Mouse (Mus musculus): ENCODE measurements at regions not wholly inside any gene's neighbourhood (a gene's known extent, or its start where the extent isn't known, plus 50 kb on each side); places are given as distances from the start of the nearest gene placed in this dataset.

GRCm38 (mm10) chr13:72366281-72366680, 262.3 kb upstream of the Irx2 start:
- Histone ChIP-seq H3K27ac (ENCODE audit: low read depth) (no peak overlapping the region), H3K4me3 (ENCODE audit: low read depth, low read length) (no peak overlapping the region), H3K4me2 (ENCODE audit: low read depth, low read length) (no peak overlapping the region), H3K4me1 (ENCODE audit: insufficient read depth) (no peaks in the 10 kb centered on the region), H3K9ac (replicated peaks) (no peak overlapping the region), H3K27me3 (ENCODE audit: insufficient read depth, low read length) (peaks cover 7% of the 10 kb centered on the region), H3K36me3 (replicated peaks; ENCODE audit: insufficient read depth, low read length) (no peaks in the 10 kb centered on the region), H3K9me3 (ENCODE audit: low read length) (no peaks in the 10 kb centered on the region)
- TF ChIP-seq EP300 (IDR thresholded peaks at IDR 0.05; ENCODE audit: low read depth) (no peak), CTCF (IDR thresholded peaks at IDR 0.05; ENCODE audit: low read depth) (no peak)
- ATAC-seq (no peak), DNase-seq (no peak)
- 38% methylated on average over 11 of the region's 11 CpGs for WGBS (ENCODE audit: insufficient replicate concordance)

DNA sequence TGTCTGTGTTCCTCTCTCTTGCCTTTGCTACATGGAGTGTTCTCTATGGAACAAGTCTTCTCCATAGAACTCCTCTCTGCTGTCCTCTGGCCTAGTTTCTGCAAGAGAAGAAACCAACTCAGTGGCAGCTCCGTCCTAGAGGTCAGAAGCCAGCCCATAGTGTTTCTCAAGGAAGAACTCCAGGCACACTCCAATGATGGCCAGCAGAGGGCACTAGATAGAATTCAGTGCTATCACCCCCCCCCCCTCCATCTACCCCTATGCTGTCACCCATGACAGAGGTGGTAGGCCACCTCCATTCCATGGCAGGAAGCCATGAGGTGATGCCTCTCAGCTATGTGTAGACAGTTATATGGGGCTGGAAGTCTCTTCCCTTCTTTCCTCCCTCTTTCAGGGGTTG, 258.5 kb upstream of the Irx2 start:
- 54% methylated on average over 1 of the region's 1 CpGs for WGBS (ENCODE audit: insufficient replicate concordance)
- Histone ChIP-seq H3K27ac (ENCODE audit: low read depth) (no peak overlapping the region), H3K4me3 (ENCODE audit: low read depth, low read length) (no peak overlapping the region), H3K9me3 (ENCODE audit: low read length) (no peaks in the 10 kb centered on the region), H3K27me3 (ENCODE audit: insufficient read depth, low read length) (peaks cover 7% of the 10 kb centered on the region), H3K4me2 (ENCODE audit: low read depth, low read length) (no peak overlapping the region), H3K9ac (replicated peaks) (no peak overlapping the region), H3K36me3 (replicated peaks; ENCODE audit: insufficient read depth, low read length) (no peaks in the 10 kb centered on the region), H3K4me1 (ENCODE audit: insufficient read depth) (no peaks in the 10 kb centered on the region)
- TF ChIP-seq EP300 (IDR thresholded peaks at IDR 0.05; ENCODE audit: low read depth) (no peak), CTCF (IDR thresholded peaks at IDR 0.05; ENCODE audit: low read depth) (peak; percentile 45)
- ATAC-seq (no peak), DNase-seq (no peak)

DNA sequence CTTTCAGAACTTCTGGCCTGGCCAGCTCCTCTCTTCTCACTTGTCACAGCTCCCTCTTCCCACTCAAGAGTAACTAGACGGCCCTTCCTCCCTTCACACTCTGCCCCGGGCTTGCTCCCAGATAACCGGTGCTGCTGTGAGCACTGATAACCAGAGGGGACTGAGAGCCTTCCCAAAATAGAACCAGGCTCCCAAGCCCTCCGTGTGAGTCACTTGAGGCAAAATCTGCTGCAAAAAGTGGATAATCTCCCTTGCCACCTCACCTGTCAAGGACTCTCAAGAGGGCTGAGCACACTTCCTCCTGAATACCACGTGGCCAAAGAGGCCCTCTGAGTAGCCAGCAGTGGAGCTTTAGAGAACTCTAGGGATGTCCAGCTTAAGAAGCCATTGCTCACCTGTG, 257.6 kb upstream of the Irx2 start:
- no peak overlapping the region for H3K27ac ChIP-seq (ENCODE audit: low read depth)
- no peaks in the 10 kb centered on the region for H3K4me1 ChIP-seq (ENCODE audit: insufficient read depth)
- WGBS (ENCODE audit: insufficient replicate concordance), result 20% methylated on average over 5 of the region's 5 CpGs
- TF ChIP-seq EP300 (IDR thresholded peaks at IDR 0.05; ENCODE audit: low read depth), result no peak
- no peak for TF ChIP-seq CTCF (IDR thresholded peaks at IDR 0.05; ENCODE audit: low read depth)
- peaks cover 6% of the 10 kb centered on the region for H3K27me3 ChIP-seq (ENCODE audit: insufficient read depth, low read length)
- H3K9ac ChIP-seq (replicated peaks), result no peak overlapping the region
- no peak overlapping the region for H3K4me2 ChIP-seq (ENCODE audit: low read depth, low read length)
- H3K4me3 ChIP-seq (ENCODE audit: low read depth, low read length), result no peak overlapping the region
- no peak for ATAC-seq
- no peaks in the 10 kb centered on the region for H3K9me3 ChIP-seq (ENCODE audit: low read length)
- no peaks in the 10 kb centered on the region for H3K36me3 ChIP-seq (replicated peaks; ENCODE audit: insufficient read depth, low read length)
- DNase-seq, result no peak

GRCm38 (mm10) chr13:72393366-72393765, 235.3 kb upstream of the Irx2 start:
- Histone ChIP-seq H3K27me3 (ENCODE audit: insufficient read depth, low read length) (no peaks in the 10 kb centered on the region), H3K4me3 (ENCODE audit: low read depth, low read length) (no peak overlapping the region), H3K9me3 (ENCODE audit: low read length) (no peaks in the 10 kb centered on the region), H3K36me3 (replicated peaks; ENCODE audit: insufficient read depth, low read length) (no peaks in the 10 kb centered on the region), H3K27ac (ENCODE audit: low read depth) (no peak overlapping the region), H3K4me2 (ENCODE audit: low read depth, low read length) (no peak overlapping the region), H3K9ac (replicated peaks) (no peak overlapping the region), H3K4me1 (ENCODE audit: insufficient read depth) (no peaks in the 10 kb centered on the region)
- DNase-seq (no peak), ATAC-seq (no peak)
- 76% methylated on average over 2 of the region's 2 CpGs for WGBS (ENCODE audit: insufficient replicate concordance)
- no peak for TF ChIP-seq EP300 (IDR thresholded peaks at IDR 0.05; ENCODE audit: low read depth)
- no peak for TF ChIP-seq CTCF (IDR thresholded peaks at IDR 0.05; ENCODE audit: low read depth)

DNA sequence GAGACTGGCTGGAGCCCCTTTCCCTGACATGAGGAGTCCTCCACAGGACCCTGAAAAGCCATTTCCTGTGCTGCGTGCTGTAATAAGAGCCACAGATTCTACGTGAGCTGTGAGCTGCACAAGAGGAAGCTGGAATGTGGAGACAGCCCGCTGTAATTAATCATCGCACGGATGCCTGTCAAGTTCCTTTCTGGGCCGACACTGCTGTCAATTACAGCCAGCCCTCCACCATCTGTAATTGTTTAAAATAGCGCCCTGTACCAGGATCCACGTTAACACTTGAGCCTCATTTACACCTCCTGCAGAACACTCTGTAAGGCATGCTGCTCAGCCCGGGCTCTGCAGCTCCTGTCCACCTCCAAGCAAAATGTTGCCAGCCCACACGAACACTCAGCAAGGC, 227.9 kb upstream of the Irx2 start:
- whole genome bisulfite sequencing (ENCODE audit: insufficient replicate concordance), result 22% methylated on average over 10 of the region's 10 CpGs
- no peak for ATAC-seq
- H3K4me2 ChIP-seq (ENCODE audit: low read depth, low read length), result no peak overlapping the region
- no peaks in the 10 kb centered on the region for H3K27me3 ChIP-seq (ENCODE audit: insufficient read depth, low read length)
- TF ChIP-seq CTCF (IDR thresholded peaks at IDR 0.05; ENCODE audit: low read depth) (no peak), EP300 (IDR thresholded peaks at IDR 0.05; ENCODE audit: low read depth) (no peak)
- no peaks in the 10 kb centered on the region for H3K4me1 ChIP-seq (ENCODE audit: insufficient read depth)
- no peak overlapping the region for H3K4me3 ChIP-seq (ENCODE audit: low read depth, low read length)
- no peak overlapping the region for H3K9ac ChIP-seq (replicated peaks)
- H3K9me3 ChIP-seq (ENCODE audit: low read length), result no peaks in the 10 kb centered on the region
- no peak overlapping the region for H3K27ac ChIP-seq (ENCODE audit: low read depth)
- no peaks in the 10 kb centered on the region for H3K36me3 ChIP-seq (replicated peaks; ENCODE audit: insufficient read depth, low read length)
- DNase-seq, result no peak

- no peak overlapping the region for H3K27ac ChIP-seq (ENCODE audit: low read depth)
- no peak for TF ChIP-seq EP300 (IDR thresholded peaks at IDR 0.05; ENCODE audit: low read depth)
- no peak for TF ChIP-seq CTCF (IDR thresholded peaks at IDR 0.05; ENCODE audit: low read depth)
- ATAC-seq, result no peak
- no peaks in the 10 kb centered on the region for H3K9me3 ChIP-seq (ENCODE audit: low read length)
- H3K9ac ChIP-seq (replicated peaks), result no peak overlapping the region
- DNase-seq, result no peak
- no peaks in the 10 kb centered on the region for H3K27me3 ChIP-seq (ENCODE audit: insufficient read depth, low read length)
- H3K4me3 ChIP-seq (ENCODE audit: low read depth, low read length), result no peak overlapping the region
- WGBS (ENCODE audit: insufficient replicate concordance), result 77% methylated on average over 11 of the region's 11 CpGs
- H3K36me3 ChIP-seq (replicated peaks; ENCODE audit: insufficient read depth, low read length), result no peaks in the 10 kb centered on the region
- no peak overlapping the region for H3K4me2 ChIP-seq (ENCODE audit: low read depth, low read length)
- no peaks in the 10 kb centered on the region for H3K4me1 ChIP-seq (ENCODE audit: insufficient read depth)
These were observed 219.2 kb upstream of the Irx2 start for GRCm38 (mm10) chr13:72409238-72409965.

Measured in liver, postnatal 0 days (tissue).